Mouse (Mus musculus) liver, embryonic 16.5 days (tissue): ENCODE measurements around the gene Fnbp1. TPM values are rescaled to one million over a fixed set of nuclear protein-coding genes. Genes with fewer than 3 reads are reported as not detected.

Experiments used
- ATAC-seq: fragments of 200-750 bp; cut with Nextera tagmentation; 2 replicates; pipeline ENCODE4 v1.8.0; 2017; ENCODE audit warnings: low read depth, mild to moderate bottlenecking, moderate number of reproducible peaks, moderate library complexity
- H3K27ac ChIP-seq: fragments of 300-500 bp; sonication (generic); 2 replicates; pipeline ENCODE4 v1.5.1; 2014; ENCODE audit warnings: mild to moderate bottlenecking, low read length
- H3K27me3 ChIP-seq: fragments of 300-500 bp; sonication (generic); 2 replicates; pipeline ENCODE4 v1.6.1; 2014; ENCODE audit warnings: low read depth, low read length, mixed read lengths; ENCODE audit not compliant: control insufficient read depth, insufficient read depth
- H3K36me3 ChIP-seq: fragments of 300-500 bp; sonication (generic); 2 replicates; pipeline ENCODE4 v1.6.1; 2014; ENCODE audit warnings: mild to moderate bottlenecking; ENCODE audit not compliant: control insufficient read depth, insufficient read depth
- H3K4me1 ChIP-seq: fragments of 300-500 bp; sonication (generic); 2 replicates; pipeline ENCODE4 v1.6.1; 2014; ENCODE audit warnings: low read depth, low read length, mixed read lengths; ENCODE audit not compliant: control insufficient read depth
- H3K4me2 ChIP-seq: fragments of 300-500 bp; sonication (generic); 2 replicates; pipeline ENCODE4 v1.6.1; 2014; ENCODE audit warnings: low read depth, low read length, mixed read lengths
- H3K4me3 ChIP-seq: fragments of 300-500 bp; sonication (generic); 2 replicates; pipeline ENCODE4 v1.5.1; 2014; ENCODE audit warnings: low read depth, mild to moderate bottlenecking, low read length
- H3K9ac ChIP-seq: fragments of 300-500 bp; sonication (generic); 2 replicates; pipeline ENCODE4 v1.6.1; 2014; ENCODE audit warnings: low read depth, low read length
- H3K9me3 ChIP-seq: fragments of 300-500 bp; sonication (generic); replicated peaks from 2 replicates; pipeline ENCODE4 v1.6.1; 2016; ENCODE audit warnings: low read length; ENCODE audit not compliant: control insufficient read depth
- WGBS: fragments of 180-500 bp; shearing (Covaris S2); extraction: QIAGEN DNeasy Blood & Tissue Kit; methylation state at CpG from one replicate; pipeline ENCODE4 v1.1.7; 2014; ENCODE audit not compliant: insufficient replicate concordance; 5-methylcytosine and 5-hydroxymethylcytosine counted together
- polyA plus RNA-seq: library from polyadenylated mRNA; unstranded; fragments of >200 nt; fragmentation: Nextera tagmentation; extraction: Ambion mirVana; gene quantifications from 2 replicates; pipeline ENCODE4 v1.2.1, GENCODE M21; 2015

The Fnbp1 gene
- polyA plus RNA-seq, 1 experiment from 2014 or later = 5.9 TPM

- Histone ChIP-seq H3K4me1 (peaks cover 22% of the 10 kb centered on the region), H3K36me3 (no peaks in the 10 kb centered on the region), H3K27ac (no peak overlapping the region), H3K9ac (no peak overlapping the region), H3K27me3 (no peaks in the 10 kb centered on the region), H3K9me3 (no peaks in the 10 kb centered on the region), H3K4me2 (no peak overlapping the region), H3K4me3 (no peak overlapping the region)
- 49% methylated on average over 4 of the region's 4 CpGs for WGBS
- no peak for ATAC-seq
These were observed 7.8 kb downstream of the Fnbp1 start for GRCm38 (mm10) chr2:31133981-31134380.

- Histone ChIP-seq H3K4me2 (no peak overlapping the region), H3K36me3 (no peaks in the 10 kb centered on the region), H3K27me3 (no peaks in the 10 kb centered on the region), H3K9me3 (no peaks in the 10 kb centered on the region), H3K9ac (no peak overlapping the region), H3K27ac (no peak overlapping the region), H3K4me3 (no peak overlapping the region), H3K4me1 (peaks cover 25% of the 10 kb centered on the region)
- WGBS = 78% methylated on average over 8 of the region's 8 CpGs
- ATAC-seq = no peak
These were observed 9.1 kb downstream of the Fnbp1 start for GRCm38 (mm10) chr2:31132682-31133081.

GRCm38 (mm10) chr2:31130815-31131299, 11.0 kb downstream of the Fnbp1 start:
- H3K4me3 ChIP-seq = no peak overlapping the region
- H3K4me1 ChIP-seq = peaks cover 31% of the 10 kb centered on the region
- H3K27ac ChIP-seq = peak overlapping the region; percentile 5
- 24% methylated on average over 8 of the region's 8 CpGs for WGBS
- H3K9me3 ChIP-seq = no peaks in the 10 kb centered on the region
- no peaks in the 10 kb centered on the region for H3K27me3 ChIP-seq
- no peak overlapping the region for H3K9ac ChIP-seq
- no peaks in the 10 kb centered on the region for H3K36me3 ChIP-seq
- H3K4me2 ChIP-seq = no peak overlapping the region
- 0 out of 2 replicates have a peak, but pooled peaks have one; percentile 21 for ATAC-seq

GRCm38 (mm10) chr2:31129742-31130518, 11.9 kb downstream of the Fnbp1 start:
- no peak for ATAC-seq
- H3K4me1 ChIP-seq = peaks cover 31% of the 10 kb centered on the region
- H3K4me2 ChIP-seq = no peak overlapping the region
- H3K36me3 ChIP-seq = no peaks in the 10 kb centered on the region
- H3K27ac ChIP-seq = no peak overlapping the region; the same call in 1 of the 2 replicates
- 58% methylated on average over 14 of the region's 14 CpGs for WGBS
- no peak overlapping the region for H3K4me3 ChIP-seq
- no peak overlapping the region for H3K9ac ChIP-seq
- H3K9me3 ChIP-seq = no peaks in the 10 kb centered on the region
- no peaks in the 10 kb centered on the region for H3K27me3 ChIP-seq

GRCm38 (mm10) chr2:31127899-31128298, 13.9 kb downstream of the Fnbp1 start:
- Histone ChIP-seq H3K9me3 (no peaks in the 10 kb centered on the region), H3K36me3 (no peaks in the 10 kb centered on the region), H3K27me3 (no peaks in the 10 kb centered on the region), H3K27ac (no peak overlapping the region), H3K4me1 (peaks cover 38% of the 10 kb centered on the region), H3K4me3 (no peak overlapping the region), H3K9ac (no peak overlapping the region), H3K4me2 (no peak overlapping the region)
- no peak for ATAC-seq
- WGBS = 37% methylated on average over 4 of the region's 4 CpGs

- no peak for ATAC-seq
- H3K27me3 ChIP-seq = no peaks in the 10 kb centered on the region
- no peak overlapping the region for H3K4me3 ChIP-seq
- H3K4me2 ChIP-seq = no peak overlapping the region
- no peaks in the 10 kb centered on the region for H3K9me3 ChIP-seq
- peaks cover 38% of the 10 kb centered on the region for H3K4me1 ChIP-seq
- no peaks in the 10 kb centered on the region for H3K36me3 ChIP-seq
- H3K9ac ChIP-seq = no peak overlapping the region
- no peak overlapping the region for H3K27ac ChIP-seq
- 65% methylated on average over 7 of the region's 7 CpGs for WGBS
These were observed 14.6 kb downstream of the Fnbp1 start for GRCm38 (mm10) chr2:31127219-31127618.

- Histone ChIP-seq H3K4me1 (peaks cover 34% of the 10 kb centered on the region), H3K4me3 (no peak overlapping the region), H3K9ac (no peak overlapping the region), H3K4me2 (no peak overlapping the region), H3K36me3 (no peaks in the 10 kb centered on the region), H3K9me3 (no peaks in the 10 kb centered on the region), H3K27ac (no peak overlapping the region), H3K27me3 (no peaks in the 10 kb centered on the region)
- 76% methylated on average over 9 of the region's 9 CpGs for WGBS
- ATAC-seq = no peak
These were observed 15.8 kb downstream of the Fnbp1 start for GRCm38 (mm10) chr2:31126048-31126447.

GRCm38 (mm10) chr2:31125156-31125555, 16.7 kb downstream of the Fnbp1 start:
- Histone ChIP-seq H3K4me1 (peaks cover 25% of the 10 kb centered on the region), H3K9me3 (no peaks in the 10 kb centered on the region), H3K4me3 (no peak overlapping the region), H3K4me2 (no peak overlapping the region), H3K27me3 (no peaks in the 10 kb centered on the region), H3K36me3 (no peaks in the 10 kb centered on the region), H3K9ac (no peak overlapping the region), H3K27ac (peak overlapping the region; percentile 33; the same call in 1 of the 2 replicates)
- no peak for ATAC-seq
- WGBS = 27% methylated on average over 7 of the region's 7 CpGs

- no peak overlapping the region for H3K4me2 ChIP-seq
- H3K36me3 ChIP-seq = no peaks in the 10 kb centered on the region
- no peak overlapping the region for H3K9ac ChIP-seq
- H3K4me3 ChIP-seq = no peak overlapping the region
- no peak for ATAC-seq
- peaks cover 21% of the 10 kb centered on the region for H3K4me1 ChIP-seq
- no peaks in the 10 kb centered on the region for H3K27me3 ChIP-seq
- H3K27ac ChIP-seq = no peak overlapping the region
- H3K9me3 ChIP-seq = no peaks in the 10 kb centered on the region
- WGBS = 29% methylated on average over 2 of the region's 2 CpGs
These were observed 17.1 kb downstream of the Fnbp1 start for GRCm38 (mm10) chr2:31124694-31125093.
